In genomic region chr19:48204892-48205761, GRCm38 (mm10) we compare ENCODE assay signal across 8 mouse cellular contexts. TPM values are rescaled to one million over a fixed set of nuclear protein-coding genes. Genes with fewer than 3 reads are reported as not detected.
A peak's percentile ranks its signal among the peaks of the same experiment; 100 is the strongest.
DNase-seq lines count a peak whose midpoint lies in the region; ATAC-seq lines count a peak whose summit lies in the region.
"Had no signal": no experiment of that assay in that cellular context is flagged by ENCODE, and none has a peak within 500 bp of the region (broad histone marks: within the 10 kb centered on the region; RNA-seq: fewer than 3 reads in every experiment).

No protein-coding gene starts in this region.

- H3K9me3 ChIP-seq in forebrain, embryonic 15.5 days = no peaks in the 10 kb centered on the region
- H3K9me3 ChIP-seq in neural tube, embryonic 14.5 days (ENCODE audit: control insufficient read depth, low read length) = no peaks in the 10 kb centered on the region

- no peaks in the 10 kb centered on the region for H3K36me3 ChIP-seq in forebrain, embryonic 15.5 days
- no peaks in the 10 kb centered on the region for H3K36me3 ChIP-seq in neural tube, embryonic 14.5 days (ENCODE audit: control insufficient read depth, insufficient read depth, low read length)

- peak overlapping the region; percentile 61 for H3K9ac ChIP-seq in forebrain, embryonic 15.5 days (replicated peaks)
- H3K9ac ChIP-seq in neural tube, embryonic 14.5 days (replicated peaks; ENCODE audit: low read depth, low read length) = peak overlapping the region; percentile 80

- peaks cover 41% of the 10 kb centered on the region for H3K4me1 ChIP-seq in forebrain, embryonic 15.5 days
- H3K4me1 ChIP-seq in neural tube, embryonic 14.5 days (ENCODE audit: control insufficient read depth, insufficient read depth, low read length) = peaks cover 6% of the 10 kb centered on the region; the same call in 1 of the 2 replicates

- peak; percentile 45 for DNase-seq in testis, postnatal 10 days (ENCODE audit: low spot score)
- DNase-seq in testis, postnatal 14 days (ENCODE audit: low spot score) = no peak
- DNase-seq in left cerebral cortex, postnatal 14 days (ENCODE audit: low spot score in 2 of 2) = peak; percentile 36 to 56
- DNase-seq in yolk sac, embryonic 10.5 days (ENCODE audit: low spot score) = no peak
- no peak for DNase-seq in kidney, postnatal 25 days

- under 1% methylated on average over 55 of the region's 62 CpGs for WGBS in forebrain, embryonic 15.5 days
- under 1% methylated on average over 35 of the region's 62 CpGs for WGBS in neural tube, embryonic 14.5 days

- ATAC-seq in forebrain, embryonic 15.5 days (replicated peaks) = peak; percentile 62
- ATAC-seq in neural tube, embryonic 14.5 days (ENCODE audit: low read depth) = peak; percentile 68

- intact Hi-C loops in left cerebral cortex, postnatal 14 days (cut with DNase I) = loop anchor here (2.0 to 5.0 kb wide), 3 partner anchors 162 to 218 kb away; no protein-coding TSS in a partner anchor

- peak overlapping the region; percentile 62 for H3K27ac ChIP-seq in forebrain, embryonic 15.5 days (replicated peaks)
- peak overlapping the region; percentile 69; the same call in 1 of the 2 replicates for H3K27ac ChIP-seq in neural tube, embryonic 14.5 days (ENCODE audit: low read depth, low read length)

- H3K4me2 ChIP-seq in forebrain, embryonic 15.5 days (replicated peaks) = peak overlapping the region; percentile 100
- H3K4me2 ChIP-seq in neural tube, embryonic 14.5 days (ENCODE audit: low read depth, low read length) = peak overlapping the region; percentile 95

- peak overlapping the region; percentile 51 for H3K4me3 ChIP-seq in forebrain, embryonic 15.5 days
- peak overlapping the region; percentile 65 for H3K4me3 ChIP-seq in neural tube, embryonic 14.5 days (ENCODE audit: low read depth, low read length)
- H3K4me3 ChIP-seq: myocyte had no signal

- H3K27me3 ChIP-seq in forebrain, embryonic 15.5 days = peaks cover 23% of the 10 kb centered on the region; the same call in 1 of the 2 replicates
- H3K27me3 ChIP-seq in neural tube, embryonic 14.5 days (ENCODE audit: control insufficient read depth, insufficient read depth, low read length) = peaks cover 2% of the 10 kb centered on the region; the same call in 1 of the 2 replicates

RNA-seq across cellular contexts. Expression of gene Sorcs3, which starts 0.7 kb away (rescaled TPM):
- 6.7 and 7.2 TPM in 2 replicates for polyA plus RNA-seq in forebrain, embryonic 15.5 days (2015; fragmentation: Nextera tagmentation; extraction: Ambion mirVana)
- 10 to 100 TPM; 28.7 to 29.0 TPM for total RNA-seq in left cerebral cortex, postnatal 14 days (2021)
- polyA plus RNA-seq in neural tube, embryonic 14.5 days (2014; fragmentation: Nextera tagmentation; extraction: Ambion mirVana) = 18.2 and 18.3 TPM in 2 replicates
- polyA plus RNA-seq: myocyte had no signal

Comparison
In these comparisons a context has a peak if more than half of its experiments do, and no peak if none do; other contexts are left out.
1. DNase-seq: peak in testis, postnatal 10 days (single experiment) and left cerebral cortex, postnatal 14 days (2 of 2); none in testis, postnatal 14 days (single experiment), yolk sac, embryonic 10.5 days (single experiment) and kidney, postnatal 25 days (0 of 2).